Mouse (Mus musculus): ENCODE results near the gene Tmem109. TPM values are rescaled to one million over a fixed set of nuclear protein-coding genes. Genes with fewer than 3 reads are reported as not detected.

Tmem109 gene
- polyA plus RNA-seq, 1 experiment: 63.5 TPM

GRCm38 (mm10) chr19:10914870-10915269, 33.1 kb upstream of the Tmem109 start:
- no peaks in the 10 kb centered on the region for H3K4me1 ChIP-seq (ENCODE audit: control insufficient read depth, insufficient read depth, low read length)
- H3K4me3 ChIP-seq (ENCODE audit: insufficient read depth, low read length): no peak overlapping the region
- TF ChIP-seq CTCF (IDR thresholded peaks at IDR 0.05; ENCODE audit: extremely low read depth, insufficient read depth, low read length) (no peak), POLR2A (IDR thresholded peaks at IDR 0.05; ENCODE audit: extremely low read depth, insufficient read depth, low read length) (no peak)
- no peak overlapping the region for H3K27ac ChIP-seq (ENCODE audit: insufficient read depth, low read length)

GRCm38 (mm10) chr19:10914291-10914690, 32.5 kb upstream of the Tmem109 start:
- TF ChIP-seq CTCF (IDR thresholded peaks at IDR 0.05; ENCODE audit: extremely low read depth, insufficient read depth, low read length) (no peak), POLR2A (IDR thresholded peaks at IDR 0.05; ENCODE audit: extremely low read depth, insufficient read depth, low read length) (no peak)
- H3K4me3 ChIP-seq (ENCODE audit: insufficient read depth, low read length): no peak overlapping the region
- H3K4me1 ChIP-seq (ENCODE audit: control insufficient read depth, insufficient read depth, low read length): no peaks in the 10 kb centered on the region
- H3K27ac ChIP-seq (ENCODE audit: insufficient read depth, low read length): no peak overlapping the region

- no peak overlapping the region for H3K4me3 ChIP-seq (ENCODE audit: insufficient read depth, low read length)
- H3K4me1 ChIP-seq (ENCODE audit: control insufficient read depth, insufficient read depth, low read length): no peaks in the 10 kb centered on the region; the same call in 1 of the 2 replicates
- no peak overlapping the region for H3K27ac ChIP-seq (ENCODE audit: insufficient read depth, low read length)
- no peak for TF ChIP-seq CTCF (IDR thresholded peaks at IDR 0.05; ENCODE audit: extremely low read depth, insufficient read depth, low read length)
- TF ChIP-seq POLR2A (IDR thresholded peaks at IDR 0.05; ENCODE audit: extremely low read depth, insufficient read depth, low read length): no peak
These were observed 27.4 kb upstream of the Tmem109 start for GRCm38 (mm10) chr19:10909087-10909721.

DNA sequence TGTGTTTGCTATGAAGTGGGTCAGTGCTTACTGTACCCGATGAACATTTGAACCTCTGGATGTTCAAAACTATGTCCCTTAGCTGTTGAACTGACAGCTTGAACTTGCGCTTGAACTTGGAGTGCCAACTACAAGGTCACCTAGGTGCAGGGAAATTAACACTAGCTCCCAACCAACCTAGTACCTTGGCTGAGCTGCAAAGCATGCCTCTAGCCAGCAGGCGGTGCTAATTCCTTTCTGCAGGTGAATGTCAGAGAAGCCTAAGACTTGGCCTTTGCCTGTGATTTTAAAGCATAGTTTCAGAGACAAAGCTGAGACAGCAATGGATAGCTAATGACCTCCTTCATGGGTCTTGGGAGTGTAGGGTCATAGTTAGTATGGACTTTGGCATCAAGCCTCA, 26.1 kb upstream of the Tmem109 start:
- H3K4me1 ChIP-seq (ENCODE audit: control insufficient read depth, insufficient read depth, low read length): no peaks in the 10 kb centered on the region; the same call in 1 of the 2 replicates
- no peak overlapping the region for H3K4me3 ChIP-seq (ENCODE audit: insufficient read depth, low read length)
- no peak overlapping the region for H3K27ac ChIP-seq (ENCODE audit: insufficient read depth, low read length)
- TF ChIP-seq CTCF (IDR thresholded peaks at IDR 0.05; ENCODE audit: extremely low read depth, insufficient read depth, low read length): peak; percentile 86
- TF ChIP-seq POLR2A (IDR thresholded peaks at IDR 0.05; ENCODE audit: extremely low read depth, insufficient read depth, low read length): no peak

- no peaks in the 10 kb centered on the region; the same call in 1 of the 2 replicates for H3K4me1 ChIP-seq (ENCODE audit: control insufficient read depth, insufficient read depth, low read length)
- H3K4me3 ChIP-seq (ENCODE audit: insufficient read depth, low read length): no peak overlapping the region
- peak overlapping the region; percentile 66 for H3K27ac ChIP-seq (ENCODE audit: insufficient read depth, low read length)
- TF ChIP-seq CTCF (IDR thresholded peaks at IDR 0.05; ENCODE audit: extremely low read depth, insufficient read depth, low read length) (no peak), POLR2A (IDR thresholded peaks at IDR 0.05; ENCODE audit: extremely low read depth, insufficient read depth, low read length) (no peak)
These were observed 23.9 kb upstream of the Tmem109 start for GRCm38 (mm10) chr19:10905728-10906000.

DNA sequence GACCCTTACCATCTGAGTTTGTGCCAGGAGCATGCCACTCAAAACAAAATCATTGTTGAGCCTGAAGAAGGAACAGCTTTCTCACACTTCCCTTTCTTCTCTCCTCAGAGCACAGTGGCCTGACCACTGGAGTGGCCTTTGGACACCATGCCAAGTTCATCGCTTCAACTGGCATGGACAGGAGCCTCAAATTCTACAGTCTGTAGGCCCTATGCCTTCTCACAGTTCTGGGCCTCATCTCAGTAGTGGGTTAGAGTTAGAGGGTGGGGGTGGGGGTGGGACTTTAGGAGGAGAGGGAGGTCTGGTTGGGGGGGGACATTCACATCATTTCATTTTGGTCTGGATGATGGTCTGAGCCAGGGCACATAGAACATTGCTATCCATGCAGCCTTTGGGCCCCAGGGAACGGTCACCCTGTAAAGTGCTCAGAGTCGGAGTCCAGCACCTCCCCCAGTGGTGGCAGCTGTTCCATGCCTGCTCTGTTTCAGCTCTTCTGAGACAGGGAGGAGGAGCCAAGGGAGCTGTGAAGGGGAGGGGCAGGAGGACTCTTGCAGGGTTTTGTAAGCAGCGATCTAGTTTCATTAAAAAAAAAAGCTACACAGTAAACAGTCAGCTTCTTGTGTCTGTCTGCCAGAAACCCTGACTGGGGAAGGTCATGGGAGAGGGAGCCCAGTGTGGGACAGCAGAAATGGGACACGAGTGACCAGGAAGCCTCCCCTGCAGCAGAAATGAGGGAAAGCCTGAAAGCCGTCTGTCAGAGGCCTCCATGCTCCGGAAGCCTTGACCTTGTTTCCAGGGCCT, 23.3 kb upstream of the Tmem109 start:
- Histone ChIP-seq H3K4me3 (ENCODE audit: insufficient read depth, low read length) (no peak overlapping the region), H3K27ac (ENCODE audit: insufficient read depth, low read length) (peak overlapping the region; percentile 66), H3K4me1 (ENCODE audit: control insufficient read depth, insufficient read depth, low read length) (no peaks in the 10 kb centered on the region; the same call in 1 of the 2 replicates)
- TF ChIP-seq CTCF (IDR thresholded peaks at IDR 0.05; ENCODE audit: extremely low read depth, insufficient read depth, low read length) (no peak), POLR2A (IDR thresholded peaks at IDR 0.05; ENCODE audit: extremely low read depth, insufficient read depth, low read length) (0 out of 2 replicates have a peak, but pooled peaks have one; percentile 8)

DNA sequence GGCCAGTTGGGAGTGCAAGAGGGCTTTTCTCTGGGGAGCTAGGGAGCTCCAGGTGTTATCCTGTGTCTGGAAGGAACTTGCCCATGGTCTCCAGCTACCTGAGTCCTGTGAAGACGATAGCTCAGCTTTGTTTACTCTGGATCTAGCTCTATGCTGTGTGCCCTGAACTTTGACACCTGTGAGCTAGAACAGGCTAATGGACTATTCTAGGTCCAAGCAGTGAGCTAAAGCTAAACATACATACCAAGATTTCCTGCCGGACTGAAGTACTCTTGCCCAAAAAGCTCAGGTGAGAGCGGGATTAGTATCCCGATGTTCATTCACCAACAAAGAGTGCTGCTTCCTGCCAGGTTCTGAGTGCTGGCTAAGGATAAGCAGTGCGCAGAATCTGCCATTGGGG, 22.7 kb upstream of the Tmem109 start:
- Histone ChIP-seq H3K27ac (ENCODE audit: insufficient read depth, low read length) (no peak overlapping the region), H3K4me3 (ENCODE audit: insufficient read depth, low read length) (no peak overlapping the region)
- TF ChIP-seq CTCF (IDR thresholded peaks at IDR 0.05; ENCODE audit: extremely low read depth, insufficient read depth, low read length) (no peak), POLR2A (IDR thresholded peaks at IDR 0.05; ENCODE audit: extremely low read depth, insufficient read depth, low read length) (no peak)

DNA sequence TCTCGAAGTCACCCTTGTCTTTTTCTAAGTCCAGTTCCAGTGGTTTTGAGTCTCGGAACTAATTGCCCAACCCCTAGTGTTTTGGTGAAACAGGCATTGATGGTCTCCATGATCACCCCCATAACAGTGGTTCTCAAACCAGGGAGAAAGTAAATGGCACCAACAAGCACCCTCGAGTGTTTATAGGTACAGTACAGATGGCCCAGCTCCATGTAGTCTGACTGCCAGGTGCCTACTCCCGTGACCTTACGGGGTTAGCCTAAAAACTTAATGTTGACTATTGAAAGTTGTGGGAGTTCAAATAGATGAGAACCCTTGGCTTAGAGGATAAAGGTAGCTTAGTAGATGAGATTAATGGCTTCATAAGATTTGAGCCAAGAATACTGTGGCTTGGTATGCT, 19.2 kb upstream of the Tmem109 start:
- H3K4me3 ChIP-seq (ENCODE audit: insufficient read depth, low read length): no peak overlapping the region
- TF ChIP-seq CTCF (IDR thresholded peaks at IDR 0.05; ENCODE audit: extremely low read depth, insufficient read depth, low read length) (no peak), POLR2A (IDR thresholded peaks at IDR 0.05; ENCODE audit: extremely low read depth, insufficient read depth, low read length) (no peak)
- peaks cover 5% of the 10 kb centered on the region; the same call in 1 of the 2 replicates for H3K4me1 ChIP-seq (ENCODE audit: control insufficient read depth, insufficient read depth, low read length)
- H3K27ac ChIP-seq (ENCODE audit: insufficient read depth, low read length): no peak overlapping the region

More for the DNA sequence above, 22.7 kb upstream of the Tmem109 start:
- no peaks in the 10 kb centered on the region; the same call in 1 of the 2 replicates for H3K4me1 ChIP-seq (ENCODE audit: control insufficient read depth, insufficient read depth, low read length)

DNA sequence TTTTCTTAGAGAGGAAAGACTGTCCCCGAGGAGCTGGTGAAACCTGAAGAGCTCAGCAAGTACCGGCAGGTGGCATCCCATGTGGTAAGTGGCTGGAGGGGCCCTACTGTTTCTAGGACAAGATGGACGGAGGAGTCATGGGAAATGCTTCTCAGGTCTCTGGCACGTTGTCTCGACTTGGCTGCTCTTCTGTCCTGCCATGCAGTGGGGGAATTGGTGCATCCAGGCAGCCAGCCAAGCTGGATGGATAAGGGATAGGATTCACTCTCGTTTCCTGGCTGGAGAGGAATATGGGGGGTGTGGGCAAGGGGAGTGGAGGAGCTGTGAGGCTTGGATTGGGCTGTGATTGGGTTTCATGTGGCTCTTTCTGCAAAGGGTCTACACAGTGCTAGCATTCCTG, 18.5 kb upstream of the Tmem109 start:
- Histone ChIP-seq H3K4me3 (ENCODE audit: insufficient read depth, low read length) (no peak overlapping the region), H3K4me1 (ENCODE audit: control insufficient read depth, insufficient read depth, low read length) (peaks cover 5% of the 10 kb centered on the region; the same call in 1 of the 2 replicates), H3K27ac (ENCODE audit: insufficient read depth, low read length) (no peak overlapping the region)
- TF ChIP-seq POLR2A (IDR thresholded peaks at IDR 0.05; ENCODE audit: extremely low read depth, insufficient read depth, low read length): no peak
- TF ChIP-seq CTCF (IDR thresholded peaks at IDR 0.05; ENCODE audit: extremely low read depth, insufficient read depth, low read length): no peak

GRCm38 (mm10) chr19:10897491-10897890, 15.7 kb upstream of the Tmem109 start:
- no peak overlapping the region for H3K4me3 ChIP-seq (ENCODE audit: insufficient read depth, low read length)
- H3K27ac ChIP-seq (ENCODE audit: insufficient read depth, low read length): no peak overlapping the region
- TF ChIP-seq CTCF (IDR thresholded peaks at IDR 0.05; ENCODE audit: extremely low read depth, insufficient read depth, low read length) (no peak), POLR2A (IDR thresholded peaks at IDR 0.05; ENCODE audit: extremely low read depth, insufficient read depth, low read length) (no peak)
- peaks cover 5% of the 10 kb centered on the region; the same call in 1 of the 2 replicates for H3K4me1 ChIP-seq (ENCODE audit: control insufficient read depth, insufficient read depth, low read length)
